Mouse (Mus musculus) right cerebral cortex, adult 18-20 months (tissue): ENCODE data around the gene Kif2c.
"Not testable (repeated sequence)": the region's sequence is repeated elsewhere in the genome, so short reads cannot be mapped to it uniquely, and the experiment has no call there.

ENCODE experiments used
- DNase-seq: peaks from one replicate; pipeline ENCODE4 v3.0.0; 2022; ENCODE audit warnings: mixed read lengths

The Kif2c gene

DNA sequence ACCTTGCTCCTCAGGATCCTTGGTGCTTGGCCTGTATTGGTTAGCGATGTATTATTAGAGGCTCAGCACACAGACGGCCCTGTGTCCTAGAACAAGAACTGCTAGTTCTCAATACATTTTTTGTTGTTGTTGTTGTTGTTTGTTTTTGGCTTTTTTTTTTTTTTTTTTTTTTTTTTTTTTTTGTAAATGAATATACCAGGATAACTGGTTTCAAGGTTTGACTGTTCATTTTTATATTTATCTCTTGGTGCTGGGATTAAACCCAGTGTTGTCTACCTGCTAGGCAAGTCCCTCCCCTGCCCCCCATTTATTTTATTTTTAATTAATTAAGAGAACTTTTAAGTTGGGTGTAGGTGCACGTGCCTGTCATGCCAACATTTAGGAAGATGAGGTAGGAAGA is 6.5 kb upstream of the Kif2c start:
- no peak for DNase-seq

DNA sequence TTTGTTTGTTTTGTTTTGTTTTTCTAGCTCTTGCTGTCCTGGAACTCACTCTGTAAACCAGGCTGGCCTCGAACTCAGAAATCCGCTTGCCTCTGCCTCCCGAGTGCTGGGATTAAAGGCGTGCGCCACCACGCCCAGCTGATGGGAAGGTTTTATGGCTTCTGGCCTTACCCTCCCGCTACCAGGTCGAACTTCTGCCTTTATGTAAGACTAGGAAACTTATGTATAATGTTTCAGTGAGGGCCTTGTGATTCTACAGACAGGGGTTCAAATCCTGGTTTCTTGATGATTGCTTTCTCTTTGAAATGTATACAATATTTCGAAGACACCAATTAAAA is 289 bp upstream of the Kif2c start:
- not testable (repeated sequence) for DNase-seq

DNA sequence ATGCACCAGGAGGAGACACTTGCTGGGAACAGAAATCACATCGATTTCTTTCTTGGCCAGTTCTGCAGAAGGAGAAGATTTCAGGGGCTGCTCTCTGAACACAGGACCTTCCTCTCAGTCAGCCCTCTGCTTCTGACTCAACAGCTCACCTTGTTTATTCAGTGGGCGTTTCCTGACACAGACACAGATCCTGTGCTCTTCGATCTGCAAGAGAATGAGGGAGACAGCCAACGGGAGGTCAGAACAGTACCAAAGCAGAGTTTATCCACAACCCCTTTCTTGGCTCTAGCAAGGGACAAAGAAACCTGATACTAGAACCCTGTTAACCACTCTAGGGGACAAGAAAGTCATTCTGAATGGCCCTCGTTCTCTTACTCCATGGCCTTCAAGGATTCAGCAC is 12.5 kb downstream of the Kif2c start:
- no peak for DNase-seq

DNA sequence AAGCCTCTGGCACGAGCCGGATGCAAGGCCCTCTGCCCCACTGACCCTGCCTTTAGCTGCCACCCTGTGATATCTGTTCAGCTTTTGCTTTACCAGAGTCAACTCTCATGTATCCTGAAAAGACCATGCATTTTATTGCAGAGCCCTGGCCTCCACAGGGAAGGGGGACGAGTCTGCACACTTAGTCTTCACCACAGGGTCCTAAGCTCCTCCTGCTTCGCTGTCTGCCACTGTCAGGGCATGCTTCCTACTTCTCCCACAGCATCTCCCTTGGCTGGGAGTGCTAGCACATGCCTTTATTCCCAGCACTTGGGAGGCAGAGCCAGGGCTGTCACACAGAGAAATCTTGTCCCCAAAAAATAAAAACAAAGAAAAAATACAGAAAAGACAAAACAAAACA is 21.3 kb downstream of the Kif2c start:
- no peak for DNase-seq

DNA sequence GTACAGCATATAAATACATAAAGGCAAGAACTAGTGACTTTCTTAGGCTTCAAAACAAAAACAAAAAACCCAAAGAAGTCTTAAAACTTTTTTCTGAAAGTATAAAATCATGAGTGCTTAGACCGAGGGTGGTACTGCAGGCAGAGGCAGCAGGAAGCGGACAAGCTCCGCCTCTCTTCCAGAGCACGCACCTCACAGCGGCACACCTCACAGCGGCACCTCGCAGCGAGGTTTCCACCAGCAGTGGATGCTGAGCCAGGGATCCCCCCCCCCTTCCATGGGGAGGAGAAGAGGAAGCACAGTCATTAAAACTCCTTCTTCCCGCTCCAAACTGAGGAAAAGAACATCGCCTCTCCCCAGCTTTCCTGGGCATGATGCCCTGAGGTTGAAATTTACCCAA is 22.8 kb downstream of the Kif2c start:
- no peak for DNase-seq

DNA sequence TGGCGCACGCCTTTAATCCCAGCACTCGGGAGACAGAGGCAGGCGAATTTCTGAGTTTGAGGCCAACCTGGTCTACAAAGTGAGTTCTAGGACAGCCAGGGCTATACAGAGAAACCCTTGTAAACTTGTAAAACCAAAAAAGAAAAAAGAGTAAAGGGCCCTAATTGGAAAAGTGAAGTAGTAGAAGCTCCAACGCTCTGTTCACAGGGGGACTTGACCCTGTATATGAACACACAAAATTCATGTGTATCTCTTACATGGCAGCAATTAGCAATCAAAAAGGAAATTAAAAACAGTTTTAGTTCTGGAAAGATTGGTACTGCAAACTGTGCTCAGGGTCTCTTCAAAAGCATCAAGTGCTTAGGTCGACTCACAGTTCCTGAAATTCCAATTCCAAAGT is 26.1 kb downstream of the Kif2c start:
- DNase-seq, result no peak

DNA sequence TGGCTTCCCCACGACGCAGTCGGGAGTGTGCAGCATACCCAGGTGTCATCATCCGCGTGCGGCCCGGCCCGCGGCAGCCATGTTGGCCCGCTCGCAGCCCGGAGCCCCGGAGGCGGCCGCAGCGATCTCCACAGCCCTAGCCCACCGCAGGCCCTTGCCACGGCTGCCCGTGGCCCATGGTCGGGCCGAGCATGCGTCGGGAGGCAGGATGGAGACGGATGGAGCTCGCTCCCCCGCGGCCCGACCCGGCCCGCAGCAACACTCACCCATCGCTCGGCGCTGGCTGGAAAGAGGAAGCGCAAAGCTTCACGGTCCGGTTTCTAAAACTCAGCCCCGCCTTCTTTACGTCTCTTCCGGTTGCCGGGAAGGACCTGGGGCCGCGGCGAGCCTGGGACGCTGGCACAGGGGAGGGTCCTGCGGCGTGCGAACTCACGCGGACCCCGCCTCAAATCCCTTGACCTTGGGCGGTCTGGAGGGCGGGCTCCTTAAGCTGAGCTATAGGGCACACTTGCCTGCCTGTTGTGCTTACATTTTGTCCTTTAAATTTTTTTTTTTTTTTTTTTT is 26.6 kb downstream of the Kif2c start, which contains the start of gene Rps8:
TSS of gene Rps8 (minus strand) at position 452 of the 564 bp plus-strand sequence.
- peak; percentile 91 for DNase-seq

DNA sequence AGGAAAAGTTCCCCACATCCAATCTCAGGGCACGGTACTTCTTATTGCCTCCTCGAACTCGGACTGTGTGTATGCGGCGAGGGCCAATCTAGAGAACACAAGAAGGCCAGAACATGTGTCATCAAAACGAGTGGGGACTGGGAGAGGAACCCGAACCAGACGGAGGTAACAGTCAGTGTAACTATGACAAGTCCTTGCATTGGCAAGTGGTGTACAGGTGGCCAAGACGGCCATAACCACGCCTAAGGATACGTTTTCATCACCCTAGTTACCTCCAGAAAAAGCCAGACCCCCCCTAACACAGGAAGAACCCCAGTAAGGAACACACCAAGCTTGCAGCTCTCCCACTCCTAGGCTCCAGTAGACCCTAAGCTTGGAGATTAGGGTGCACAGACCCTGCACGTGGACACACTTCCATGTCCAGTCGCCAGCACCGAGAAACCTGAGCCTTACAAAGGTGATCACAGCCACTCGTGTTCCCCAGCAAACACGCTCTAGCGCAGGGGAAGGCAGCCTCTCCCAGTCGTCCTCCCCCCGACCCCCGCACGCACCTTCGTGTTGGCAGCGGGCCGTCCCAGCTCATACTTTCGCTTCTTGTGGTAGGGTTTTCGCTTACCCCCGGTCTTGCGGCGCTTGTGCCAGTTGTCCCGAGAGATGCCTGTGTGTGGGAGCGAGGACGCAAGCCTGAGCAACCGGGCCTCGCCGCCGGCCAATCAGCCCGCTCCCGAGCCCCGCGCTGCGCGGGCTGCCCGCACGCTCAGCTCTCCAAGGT is 27.2 kb downstream of the Kif2c start:
- DNase-seq, result peak; percentile 23

DNA sequence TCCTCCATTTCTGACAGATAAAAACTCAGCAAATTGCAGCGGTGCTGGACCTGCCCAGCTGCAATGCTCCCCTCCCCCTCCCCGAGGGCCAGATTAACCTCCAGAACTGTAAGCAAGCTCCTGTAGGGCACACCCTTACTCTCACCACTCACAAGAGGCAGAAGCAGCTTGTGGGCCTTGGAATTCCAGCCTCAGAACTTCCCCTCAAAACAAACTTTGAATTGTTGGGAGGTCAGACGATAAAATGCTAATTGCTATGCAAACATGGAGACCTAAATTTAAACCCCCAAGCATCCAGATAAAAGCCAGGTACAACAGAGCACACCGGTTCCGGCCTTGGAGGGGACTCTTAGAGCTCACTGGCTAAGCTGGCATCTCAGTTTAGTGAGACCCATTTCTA is 29.7 kb downstream of the Kif2c start:
- DNase-seq, result no peak

DNA sequence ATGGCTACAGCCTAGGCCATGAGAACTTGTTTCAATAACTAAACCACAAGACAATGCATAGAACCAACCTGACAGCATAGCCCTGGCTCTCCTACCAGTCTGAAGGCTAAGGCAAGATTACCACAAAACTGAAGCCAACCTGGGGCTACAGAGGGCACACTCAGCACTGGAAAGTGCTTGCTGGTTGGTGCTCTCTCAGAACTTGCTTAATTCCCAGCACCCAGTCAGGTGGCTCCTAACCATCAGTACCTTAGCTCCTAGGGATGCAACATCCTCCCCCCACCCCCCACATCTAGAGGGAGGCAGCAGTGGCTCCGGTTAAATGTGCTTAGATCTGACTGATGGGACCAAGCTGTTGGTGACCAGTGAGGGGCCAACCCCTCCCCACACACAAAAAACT is 31.0 kb downstream of the Kif2c start:
- no peak for DNase-seq

DNA sequence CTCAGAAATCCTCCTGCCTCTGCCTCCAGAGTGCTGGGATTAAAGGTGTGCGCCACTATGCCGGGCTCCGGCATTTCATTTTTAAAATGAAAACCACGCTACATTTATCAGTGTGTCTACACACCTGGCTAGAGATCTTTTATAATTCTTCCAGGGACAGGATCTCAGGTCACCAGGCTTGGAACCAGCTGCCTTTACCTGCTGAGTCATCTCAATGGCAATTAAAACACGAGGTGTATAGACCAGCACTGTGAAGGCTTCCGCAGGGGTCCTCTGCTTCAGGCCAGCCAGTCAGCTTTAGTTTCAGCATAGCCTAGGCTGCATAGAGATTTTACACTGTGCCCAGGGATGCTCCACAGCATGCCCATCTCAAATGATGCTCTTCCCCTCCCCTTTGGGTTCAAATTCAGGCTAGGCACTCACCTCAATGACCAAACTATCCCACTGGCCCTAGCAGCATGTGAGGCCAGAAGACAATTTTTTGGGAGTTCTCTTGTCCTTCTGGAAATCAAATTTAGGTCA is 32.2 kb downstream of the Kif2c start:
- DNase-seq, result no peak

DNA sequence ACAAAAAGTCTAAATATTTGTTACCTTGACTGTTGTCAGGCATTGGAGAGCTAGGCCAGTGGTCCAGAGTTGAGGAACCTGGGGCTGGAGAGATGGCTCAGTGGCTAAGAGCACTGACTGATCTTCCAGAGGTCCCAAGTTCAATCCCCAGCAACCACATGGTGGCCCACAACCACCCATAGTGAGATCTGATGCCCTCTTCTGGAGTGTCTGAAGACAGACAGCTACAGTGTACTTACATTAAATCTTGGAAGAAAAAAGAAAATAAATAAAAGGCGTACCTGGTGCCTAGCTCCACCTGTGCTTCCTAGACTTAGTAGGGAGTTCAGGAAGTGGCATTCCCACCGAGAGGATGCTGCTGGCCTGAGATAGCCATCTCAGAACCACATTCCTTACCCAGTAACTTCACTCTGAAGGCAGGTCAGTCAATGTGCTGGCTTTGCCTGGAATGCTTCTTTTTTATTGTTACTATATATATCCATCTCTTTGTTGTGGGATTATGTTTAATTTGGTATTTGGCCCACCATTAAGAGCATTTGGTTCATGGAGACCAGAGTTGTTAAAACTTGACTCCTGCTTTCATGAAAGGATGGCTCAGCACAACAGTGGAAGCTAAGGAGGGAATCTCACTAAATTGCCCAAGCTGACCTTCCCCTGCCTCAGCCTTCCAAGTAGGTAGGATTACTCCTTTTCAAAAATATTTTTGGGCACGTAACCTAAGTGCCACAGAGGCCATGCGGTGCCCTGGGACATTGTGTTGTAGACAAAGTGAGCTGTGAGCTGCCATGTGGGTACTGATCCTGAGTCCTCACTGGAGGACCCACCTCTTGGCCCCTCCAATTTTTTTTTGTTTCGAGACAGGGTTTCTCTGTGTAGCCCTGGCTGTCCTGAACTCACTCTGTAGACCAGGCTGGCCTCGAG is 32.9 kb downstream of the Kif2c start:
- DNase-seq, result no peak

DNA sequence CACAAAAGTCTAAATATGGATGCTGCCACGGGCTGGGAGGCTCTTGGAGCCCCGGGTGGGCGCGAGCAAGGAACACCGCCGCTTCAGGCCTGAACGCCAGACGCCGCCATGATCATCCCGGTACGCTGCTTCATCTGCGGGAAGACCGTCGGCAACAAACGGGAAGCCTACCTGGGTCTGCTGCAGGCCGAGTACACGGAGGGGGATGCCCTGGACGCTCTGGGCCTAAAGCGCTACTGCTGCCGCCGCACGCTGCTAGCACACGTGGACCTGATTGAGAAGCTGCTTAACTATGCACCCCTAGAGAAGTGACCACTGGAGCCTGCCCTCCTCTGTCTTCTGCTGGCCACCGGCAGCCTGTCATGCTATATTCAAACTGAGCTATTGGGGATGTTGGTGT is 33.6 kb downstream of the Kif2c start:
- no peak for DNase-seq

DNA sequence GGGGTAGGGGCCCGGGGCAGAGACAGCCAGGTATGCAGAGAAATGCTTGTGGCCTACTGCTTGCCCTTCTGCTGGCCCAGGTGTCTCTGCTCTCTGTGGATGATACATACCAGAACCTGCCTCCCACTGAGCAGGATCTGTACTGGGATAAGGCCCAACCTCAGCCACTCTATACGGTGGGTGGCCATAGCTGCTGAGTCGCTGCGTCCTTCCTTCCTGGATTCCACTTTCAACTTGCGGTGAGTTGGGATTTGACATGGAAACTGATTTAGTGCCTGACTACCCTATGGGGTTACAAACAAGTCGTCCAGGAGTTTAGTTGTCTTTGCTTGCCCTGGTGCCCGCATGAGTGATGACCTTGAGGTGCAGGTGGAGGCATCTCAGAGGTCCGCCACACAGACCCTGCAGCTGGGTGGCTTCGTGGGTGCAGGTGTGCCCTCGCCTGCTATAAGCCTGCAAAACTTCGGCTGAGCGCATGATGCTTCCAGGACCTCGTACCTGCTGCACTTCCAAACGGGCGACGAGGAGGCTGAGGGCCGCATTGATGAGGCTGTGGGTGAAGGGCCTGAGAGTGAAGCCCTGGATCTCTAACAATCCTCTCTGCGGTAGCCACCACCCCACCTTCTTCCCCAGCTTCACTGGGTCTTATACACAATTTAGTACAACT is 34.3 kb downstream of the Kif2c start:
- DNase-seq, result no peak

DNA sequence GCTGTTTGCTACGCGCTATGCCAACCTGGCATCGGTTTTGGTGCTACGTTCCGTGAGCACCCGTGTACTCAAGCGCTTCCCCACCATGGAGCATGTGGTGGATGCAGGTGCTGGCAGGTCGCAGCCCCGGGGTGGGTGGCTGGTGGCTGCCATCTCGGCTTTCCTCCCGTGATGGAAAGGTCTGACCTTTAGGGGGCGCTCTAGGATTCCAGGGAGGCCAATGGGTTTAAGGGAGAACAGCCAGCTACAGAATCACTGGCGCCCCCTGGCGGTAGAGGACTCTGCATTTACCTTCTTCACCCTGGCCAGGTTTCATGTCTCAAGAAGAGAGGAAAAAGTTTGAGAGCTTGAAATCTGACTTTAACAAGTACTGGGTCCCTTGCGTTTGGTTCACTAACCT is 36.3 kb downstream of the Kif2c start:
- DNase-seq, result peak; percentile 82

DNA sequence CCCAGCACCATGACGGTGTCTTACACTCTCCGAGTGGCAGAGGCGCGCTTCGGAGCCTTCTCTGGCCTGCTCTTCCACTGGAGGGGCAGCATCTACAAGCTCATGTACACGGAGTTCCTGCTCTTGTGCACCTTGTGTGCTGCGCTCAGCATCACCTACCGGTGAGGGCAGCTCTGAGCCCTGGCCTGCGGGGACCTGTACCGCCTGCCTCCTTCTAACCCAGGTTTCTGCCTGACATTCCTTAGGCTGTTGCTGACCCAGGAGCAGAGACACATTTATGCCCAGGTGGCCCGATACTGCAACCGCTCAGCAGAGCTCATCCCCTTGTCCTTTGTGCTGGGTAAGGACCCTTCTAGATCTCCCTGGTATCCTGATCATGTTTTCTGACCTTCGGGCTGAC is 37.2 kb downstream of the Kif2c start:
- DNase-seq, result no peak

DNA sequence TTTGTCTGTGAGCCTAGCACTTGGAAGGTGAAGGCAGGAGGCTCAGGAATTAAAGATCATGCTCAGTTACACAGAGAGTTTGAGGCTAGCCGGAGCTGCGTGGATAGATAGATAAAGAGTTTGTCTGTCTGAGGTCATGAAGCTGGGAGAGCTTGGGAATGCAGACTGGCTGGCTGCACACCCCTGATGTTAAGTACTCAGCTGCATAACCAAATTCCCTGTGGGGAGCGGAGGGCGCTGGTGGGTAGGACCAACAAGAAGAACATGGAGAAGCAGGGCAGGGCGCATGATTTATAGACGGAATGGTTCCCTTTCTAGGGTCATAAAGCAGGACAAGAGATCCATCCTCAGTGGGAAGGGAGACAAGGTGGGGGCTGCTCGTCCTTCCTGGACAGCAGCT is 39.4 kb downstream of the Kif2c start:
- DNase-seq, result no peak

DNA sequence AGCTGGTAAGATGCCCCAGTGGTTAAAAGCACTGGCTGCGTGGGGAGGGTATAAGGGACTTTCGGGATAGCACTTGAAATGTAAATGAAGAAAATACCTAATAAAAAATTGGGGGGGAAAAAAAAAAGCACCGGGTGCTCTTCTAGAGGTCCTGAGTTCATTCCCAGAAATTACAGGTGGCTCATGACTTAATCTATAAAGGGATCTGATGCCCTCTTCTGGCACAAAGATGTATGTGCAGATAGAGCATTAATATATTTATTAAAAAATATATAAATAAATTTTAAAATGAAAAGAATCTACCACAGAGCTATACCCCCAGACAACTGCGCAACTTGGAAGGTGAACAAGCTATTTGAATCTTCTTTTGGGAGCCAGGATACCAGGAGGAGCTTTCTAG is 41.8 kb downstream of the Kif2c start:
- DNase-seq, result no peak

DNA sequence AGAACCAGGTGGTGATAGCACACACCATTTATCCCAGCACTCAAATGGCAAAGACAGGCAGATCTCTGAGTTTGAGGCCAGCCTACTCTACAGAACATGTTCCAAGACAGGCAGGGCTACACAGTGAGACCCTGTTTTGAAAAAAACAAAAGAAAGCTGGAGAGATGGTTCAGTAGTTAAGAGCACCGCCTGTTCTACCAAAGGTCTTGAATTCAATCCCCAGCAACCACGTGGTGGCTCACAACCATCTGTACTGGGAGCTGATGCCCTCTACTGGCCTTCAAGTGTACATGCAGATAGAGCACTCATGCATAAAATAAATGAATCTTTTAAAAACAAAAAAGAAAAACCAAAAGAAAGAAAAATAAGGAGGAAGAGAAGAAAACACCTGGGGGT is 43.2 kb downstream of the Kif2c start:
- DNase-seq, result no peak

DNA sequence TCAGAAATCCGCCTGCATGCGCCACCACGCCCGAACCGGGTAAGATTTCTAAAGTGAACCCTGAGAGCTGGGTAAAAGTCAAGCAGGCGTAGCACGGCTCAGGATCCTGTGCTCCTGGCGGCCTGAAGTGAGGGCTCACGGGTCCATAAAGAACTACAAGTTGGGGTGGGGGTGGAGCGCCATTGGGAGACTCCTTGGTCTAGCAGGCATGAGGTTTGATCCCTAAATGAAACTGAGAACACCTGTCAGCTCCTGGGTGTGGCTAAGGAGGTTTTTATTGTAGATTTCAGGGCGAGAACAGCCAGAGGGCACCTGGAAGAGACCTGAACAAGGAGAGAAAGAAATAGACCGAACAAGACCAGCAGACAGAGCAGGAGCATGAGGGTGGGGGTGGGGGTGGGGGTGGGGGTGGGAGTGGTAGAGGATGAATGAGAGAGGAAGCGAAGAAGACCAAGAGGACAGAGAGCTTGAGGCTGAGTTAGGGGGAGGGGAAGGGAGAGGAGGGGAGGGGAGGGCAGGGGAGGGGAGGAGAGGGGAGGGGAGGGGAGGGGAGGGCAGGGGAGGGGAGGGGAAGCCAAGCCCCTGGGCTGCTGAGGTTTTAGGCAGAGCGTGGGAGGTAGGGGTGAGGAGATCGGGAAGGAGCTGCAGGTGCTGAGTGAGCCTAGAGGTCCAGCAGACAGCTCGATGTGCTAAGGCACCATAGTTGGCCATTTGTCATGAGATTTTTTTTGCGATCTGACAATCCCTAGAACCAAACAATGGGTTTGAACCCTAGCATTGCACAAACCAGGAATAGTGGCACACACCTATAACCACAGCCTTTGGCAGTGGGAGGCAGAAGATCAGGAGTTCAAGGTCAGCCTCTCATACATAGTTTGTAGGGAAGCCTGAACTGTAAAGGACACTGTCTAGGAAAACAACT is 43.9 kb downstream of the Kif2c start:
- DNase-seq, result no peak

DNA sequence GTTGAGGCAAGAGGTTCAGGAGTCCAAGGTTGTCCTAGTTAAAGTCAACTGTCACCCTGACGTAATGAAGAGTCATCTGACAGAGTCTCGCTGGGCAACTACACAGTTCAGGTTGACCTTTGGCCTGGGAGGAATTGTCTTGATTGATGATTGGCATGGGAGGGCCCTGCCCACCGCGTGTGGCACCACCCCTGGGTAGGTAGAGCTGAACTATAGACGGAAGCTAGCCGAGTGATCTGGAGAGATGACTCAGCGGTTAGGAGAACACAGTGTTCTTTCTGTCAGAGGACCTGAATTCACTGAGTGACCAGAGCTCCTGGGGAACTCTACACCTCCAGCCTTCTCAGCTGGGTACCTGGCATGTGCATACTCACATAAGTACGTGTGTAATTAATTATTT is 46.4 kb downstream of the Kif2c start:
- no peak for DNase-seq

DNA sequence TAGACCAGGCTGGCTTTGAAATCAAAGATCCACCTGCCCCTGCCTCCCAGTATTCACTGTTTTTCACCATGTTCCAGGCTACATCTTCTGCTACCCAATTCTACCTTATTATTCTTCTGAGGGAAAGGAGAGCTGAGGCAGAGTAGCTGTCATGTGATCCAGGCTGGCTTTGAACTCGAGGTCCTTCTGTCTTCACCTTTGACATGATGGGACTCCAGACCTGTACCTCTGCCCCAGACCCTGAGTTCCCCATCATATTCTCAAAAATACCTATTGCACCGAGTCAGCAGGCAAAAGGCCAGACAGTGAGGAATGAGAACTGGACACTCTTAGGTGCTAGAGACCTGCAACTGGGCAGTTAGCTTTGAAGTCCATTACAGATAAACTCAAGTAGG is 47.8 kb downstream of the Kif2c start:
- DNase-seq, result no peak
